Mouse (Mus musculus) adrenal gland, postnatal 25 days (tissue): ENCODE results near the gene Plp1. TPM values are rescaled to one million over a fixed set of nuclear protein-coding genes. Genes with fewer than 3 reads are reported as not detected.

Experiments
- DNase-seq: peaks from one replicate; pipeline ENCODE4 v3.0.0; 2021; ENCODE audit warnings: mixed read lengths
- long read RNA-seq: library from polyadenylated mRNA; stranded (forward); transcript quantifications from one replicate; pipeline ENCODE4 v2.0.0, GENCODE M21; 2021
- total RNA-seq: library from RNA; stranded (reverse); gene quantifications from 2 replicates; pipeline ENCODE4 v1.2.3, GENCODE M21; 2021

The Plp1 gene
- total RNA-seq: 7.0 and 8.4 TPM in 2 replicates
- long read RNA-seq, partial matches to known transcripts: 1 of 2 reads
- long read RNA-seq, other reads (novel, unspliced or antisense): 1 of 2 reads

DNA sequence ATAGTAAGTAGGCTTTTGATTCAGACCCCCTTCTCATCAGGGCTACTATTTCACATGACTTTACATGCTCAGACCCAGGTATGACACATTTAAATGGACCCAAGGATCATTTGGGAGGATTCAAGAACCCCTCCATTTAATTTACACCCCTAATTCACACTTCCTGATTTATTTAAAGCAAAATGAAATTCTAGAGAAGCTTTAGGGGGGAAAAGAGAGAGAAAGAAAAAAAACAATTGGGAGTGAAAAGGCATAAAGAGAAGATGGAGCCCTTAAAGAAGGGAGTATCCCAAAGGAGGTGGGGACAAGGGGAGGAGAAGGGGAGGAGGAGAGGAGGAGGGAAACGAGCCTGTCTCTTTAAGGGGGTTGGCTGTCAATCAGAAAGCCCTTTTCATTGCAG, at the start of gene Plp1:
TSS of gene Plp1 (plus strand) at position 301 of the 400 bp plus-strand sequence.
- no peak for DNase-seq

DNA sequence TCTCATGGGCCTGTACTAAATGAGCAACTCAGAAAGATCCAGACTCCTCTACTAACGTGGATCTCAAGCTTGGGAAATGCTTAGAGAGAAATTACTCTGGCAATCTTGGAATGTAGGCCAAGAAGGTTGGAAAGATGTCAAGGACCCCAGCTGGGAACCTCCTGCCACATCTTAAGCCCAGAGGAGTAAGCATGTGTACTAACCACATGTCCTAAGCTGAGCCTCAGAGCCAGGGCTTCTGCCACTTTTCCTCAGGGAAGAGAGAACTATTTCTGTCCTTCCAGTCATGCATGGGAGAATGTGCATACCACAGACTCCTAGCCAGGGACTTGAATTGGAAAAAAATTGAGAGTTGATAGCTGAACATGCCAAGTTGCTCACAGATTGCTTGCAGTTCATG, 49.4 kb upstream of the Plp1 start:
- no peak for DNase-seq

DNA sequence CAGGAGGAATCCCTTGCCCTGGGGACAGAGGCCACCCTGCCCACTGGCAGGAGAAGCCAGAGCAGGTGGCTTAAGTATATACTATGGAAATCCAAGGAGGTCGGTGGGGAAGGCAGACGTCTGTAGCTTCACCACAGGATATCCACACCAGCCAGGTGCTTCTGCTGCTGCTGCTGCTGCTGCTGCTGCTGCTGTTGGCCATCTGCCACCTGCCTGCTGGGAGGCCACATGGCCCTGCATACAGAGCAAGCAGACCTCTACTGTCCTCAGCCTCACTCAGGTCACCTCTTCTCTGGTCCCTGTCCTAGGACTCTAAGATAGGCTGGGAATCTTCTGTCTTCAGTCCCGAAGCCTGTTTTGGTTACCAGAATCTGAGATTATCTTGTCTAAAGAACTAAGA, 44.4 kb upstream of the Plp1 start:
- DNase-seq: no peak

DNA sequence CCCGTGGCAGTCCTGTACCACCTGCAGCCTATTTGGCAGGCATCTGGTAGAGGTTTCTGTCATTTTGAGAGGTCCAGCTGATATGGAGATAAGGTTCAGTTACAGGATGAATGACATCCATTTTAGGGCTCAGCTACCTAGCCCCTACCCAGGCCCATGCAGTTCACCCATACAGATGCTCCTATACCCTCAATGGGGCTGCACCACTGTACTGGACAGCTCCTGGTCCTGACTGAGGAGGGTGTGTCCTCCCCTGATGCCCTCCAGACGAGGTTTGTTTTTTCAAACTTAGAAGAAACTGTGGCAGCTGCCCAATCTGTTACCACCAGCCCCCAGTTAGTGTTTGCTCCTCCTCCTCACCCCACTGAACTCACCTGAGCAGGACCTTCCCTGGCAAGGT, 43.2 kb upstream of the Plp1 start:
- no peak for DNase-seq

DNA sequence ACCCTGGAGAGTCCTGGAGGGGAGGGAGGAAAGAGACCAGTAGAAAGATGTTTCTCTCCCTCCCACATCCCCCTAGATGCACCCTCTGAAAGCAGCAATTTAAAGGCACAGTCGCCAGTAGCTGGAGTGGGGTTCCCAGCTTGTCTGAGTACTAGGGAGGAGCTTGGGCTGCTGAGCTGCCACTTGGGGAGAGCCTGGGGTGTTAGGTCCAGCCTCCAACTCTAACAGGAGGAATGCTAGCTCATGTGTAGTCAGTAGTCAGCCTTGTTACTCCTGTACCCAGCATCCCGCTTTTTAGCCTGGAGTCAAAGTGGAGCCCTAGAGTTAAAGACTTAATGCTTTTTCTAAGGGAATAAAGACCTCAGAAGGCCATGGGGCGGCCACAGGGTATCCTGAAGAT, 42.4 kb upstream of the Plp1 start, which contains the start of gene Glra4:
TSS of gene Glra4 (minus strand) at position 101 of the 400 bp plus-strand sequence.
- no peak for DNase-seq

DNA sequence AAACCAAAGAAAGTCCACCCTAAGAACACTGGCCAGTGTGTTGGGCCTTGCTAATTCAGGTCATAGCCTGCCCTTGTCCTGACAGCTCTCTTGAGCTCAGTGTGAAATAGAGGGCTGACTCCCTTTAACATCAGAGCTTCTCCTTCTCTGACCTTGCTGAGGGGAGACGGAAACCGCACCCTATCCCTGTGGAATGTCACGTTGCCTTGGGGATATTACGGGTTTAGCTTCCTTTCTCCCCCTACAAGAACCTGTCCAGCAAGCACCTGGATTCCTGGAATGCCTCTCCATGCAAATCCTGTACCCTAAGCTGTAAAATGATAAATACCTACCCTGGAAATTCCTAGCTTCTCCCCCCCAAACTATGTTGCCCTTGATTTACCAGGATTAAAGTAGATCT, 33.0 kb upstream of the Plp1 start:
- DNase-seq: no peak

DNA sequence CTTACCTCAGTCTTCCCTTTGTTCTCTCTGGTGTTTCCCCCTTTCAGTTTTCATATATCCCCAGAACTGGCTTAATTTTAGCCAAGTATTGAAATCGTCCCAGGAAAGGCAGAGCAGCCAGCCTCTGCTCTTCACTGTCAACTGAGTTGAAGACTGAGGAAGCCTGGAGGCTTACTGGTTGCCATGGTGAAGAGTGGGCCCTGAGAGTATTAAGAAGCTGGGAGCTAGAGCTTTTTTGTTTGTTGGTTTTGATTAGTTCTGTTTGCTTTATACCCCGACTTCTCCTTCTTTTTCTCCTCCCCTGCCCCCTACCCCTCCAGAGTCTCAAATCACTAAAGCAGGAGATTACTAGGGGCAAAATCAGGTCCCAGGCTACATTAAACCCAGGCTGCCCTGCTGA, 25.2 kb upstream of the Plp1 start:
- DNase-seq: no peak

DNA sequence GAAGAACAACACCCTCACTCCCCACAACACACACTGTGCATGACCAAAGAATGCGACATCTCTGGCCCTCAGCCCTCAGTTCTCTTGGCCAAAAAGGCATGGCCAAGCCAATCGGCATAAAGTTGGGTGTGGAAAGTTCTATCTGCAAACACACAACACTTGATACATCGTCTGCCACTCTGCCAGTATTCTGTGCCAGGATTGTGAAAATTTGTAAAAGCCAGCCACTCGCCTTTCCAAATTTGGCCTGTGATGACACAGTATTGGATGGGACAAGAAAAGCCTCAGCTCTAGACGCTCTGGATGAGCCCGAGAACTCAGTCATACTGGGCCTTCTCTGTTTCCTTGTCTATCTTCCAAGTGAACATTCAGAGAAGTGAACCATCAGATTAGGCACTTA, 2.7 kb upstream of the Plp1 start:
- no peak for DNase-seq

DNA sequence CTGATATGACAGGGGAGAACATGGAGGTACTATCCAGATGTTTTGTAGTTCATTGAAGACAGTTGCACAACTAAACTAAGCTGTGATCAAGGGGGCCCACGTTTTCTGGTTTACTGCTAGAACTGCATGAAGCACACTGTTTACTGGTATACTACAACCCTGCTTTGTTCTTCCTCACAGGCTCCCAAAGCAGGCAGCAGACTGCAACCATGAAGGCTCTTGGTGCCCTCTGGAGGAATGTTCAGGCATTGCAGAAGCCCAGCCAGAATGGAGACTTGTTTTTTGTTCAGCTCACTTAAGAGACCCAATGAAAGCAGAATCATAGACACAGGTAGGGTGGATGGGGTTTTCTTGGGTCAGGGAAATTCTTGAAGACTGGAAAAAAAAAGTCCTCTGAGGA, 2.2 kb upstream of the Plp1 start:
- DNase-seq: peak; percentile 63

DNA sequence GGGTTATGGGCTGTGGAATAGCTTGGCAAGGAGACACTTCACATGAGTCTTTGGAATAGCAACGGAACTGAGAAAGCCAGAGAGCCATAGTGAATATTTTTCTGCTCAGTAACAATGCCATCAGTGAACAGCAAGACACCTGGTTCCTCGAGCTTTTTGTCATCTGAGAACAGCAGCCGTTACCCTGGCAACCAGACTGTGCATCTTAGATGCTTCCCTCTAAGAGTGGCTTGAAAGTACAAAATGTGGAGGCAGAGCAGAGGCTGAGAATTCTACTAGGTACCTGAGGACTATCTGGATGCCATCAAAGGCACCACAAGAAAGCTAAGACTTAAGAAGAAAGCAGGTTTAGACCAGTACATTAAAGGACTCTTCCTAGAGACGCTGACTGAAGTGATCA, 2.5 kb downstream of the Plp1 start:
- DNase-seq: no peak

DNA sequence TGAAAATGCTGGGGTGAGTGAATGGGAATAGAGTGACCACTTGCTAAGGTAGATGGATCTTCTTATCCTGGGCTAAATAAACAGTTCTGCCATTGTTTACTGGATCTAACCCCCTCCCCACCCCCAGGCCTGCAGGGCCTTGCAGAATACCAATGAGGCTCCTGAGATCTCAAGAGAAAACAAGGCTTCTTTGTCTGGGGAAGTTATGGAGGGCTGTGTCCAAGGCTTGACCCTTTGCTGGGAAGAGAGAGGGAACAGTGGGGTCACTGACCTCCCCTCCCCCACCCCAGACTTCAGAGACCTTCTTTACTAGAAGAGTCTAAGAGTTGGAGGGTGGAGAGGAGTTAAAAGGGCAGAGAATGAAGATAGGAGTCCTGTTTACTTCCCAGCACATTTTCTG, 6.1 kb downstream of the Plp1 start:
- no peak for DNase-seq

DNA sequence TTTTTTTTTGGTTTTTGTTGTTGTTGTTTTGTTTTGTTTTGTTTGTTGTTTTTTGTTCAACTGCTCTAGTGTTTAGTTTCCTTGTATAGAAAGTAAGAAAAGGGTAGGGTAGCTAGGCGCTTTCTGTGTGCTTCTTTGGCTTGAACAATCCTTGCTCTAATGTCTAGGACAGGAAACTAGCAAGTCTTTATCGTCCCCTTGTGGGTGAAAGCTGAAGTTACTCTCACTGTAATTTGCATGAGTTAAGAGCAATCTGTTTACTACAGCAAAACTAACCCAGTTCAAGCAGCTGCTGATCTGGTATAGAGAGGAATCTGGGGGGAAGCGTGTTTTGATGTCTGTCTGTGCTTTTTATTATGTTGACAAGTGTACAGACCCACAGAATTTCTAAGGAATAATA, 27.8 kb downstream of the Plp1 start:
- DNase-seq: no peak

DNA sequence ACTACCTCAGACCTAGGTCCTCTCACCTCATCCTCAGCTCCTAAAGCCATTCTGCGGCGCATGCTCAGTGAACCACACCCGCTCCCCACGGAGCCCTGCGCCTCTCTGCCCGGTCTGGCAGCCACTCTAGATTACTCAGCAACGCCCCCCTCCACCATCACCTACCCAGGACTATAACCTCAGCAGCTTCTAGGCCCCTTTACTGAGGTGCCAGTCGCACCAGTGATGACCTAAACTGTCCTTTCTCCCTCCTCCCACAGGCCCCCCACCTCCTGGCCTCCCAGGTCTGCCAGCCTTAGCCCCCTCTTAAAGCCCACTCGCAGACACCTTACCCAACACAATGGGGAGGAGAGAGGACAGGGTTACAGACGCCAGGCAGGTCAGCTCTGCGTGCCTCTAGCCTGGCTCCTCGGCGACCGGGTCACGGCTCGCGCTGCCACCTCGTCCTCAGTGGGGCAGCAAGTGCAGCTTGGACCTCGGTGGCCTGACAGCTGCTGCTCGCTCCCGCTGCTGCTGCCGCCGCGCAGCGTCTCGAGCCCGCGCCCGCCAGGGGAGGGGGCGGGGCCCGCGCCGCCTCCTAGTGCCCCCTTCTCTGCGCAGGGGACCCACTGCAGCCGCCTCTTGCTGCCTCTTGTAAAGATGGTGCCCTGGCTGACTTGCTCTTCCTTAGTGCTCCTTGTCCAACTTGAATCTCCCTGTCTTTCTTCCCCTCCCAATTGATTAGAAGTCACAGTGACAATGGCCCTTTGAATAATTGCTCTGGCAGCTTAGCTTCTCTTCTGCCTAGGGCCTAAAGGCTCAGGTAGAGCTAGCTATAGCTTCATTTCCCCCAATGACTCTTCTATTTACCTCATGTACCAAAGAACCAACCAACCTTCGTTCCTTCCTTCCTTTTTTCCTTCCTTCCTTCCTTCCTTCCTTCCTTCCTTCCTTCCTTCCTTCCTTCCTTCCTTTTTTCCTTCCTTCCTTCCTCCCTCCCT, 45.9 kb downstream of the Plp1 start, which contains the start of gene Rab9b:
TSS of gene Rab9b (minus strand) at position 695 of the 980 bp plus-strand sequence.
- DNase-seq: peak; percentile 30

Other genes starting within 250 kb of the Plp1 start
- gene Tceal3, start 231.8 kb upstream of the Plp1 start, total RNA-seq: 24.0 and 24.3 TPM in 2 replicates
- 8.2 and 10.1 TPM in 2 replicates for gene Tceal1, start 114.7 kb upstream of the Plp1 start, total RNA-seq
- gene Morf4l2, start 79.0 kb upstream of the Plp1 start, total RNA-seq: 257 and 345 TPM in 2 replicates
- gene Glra4, start 42.5 kb upstream of the Plp1 start, total RNA-seq: not detected in 2 replicates
- 0.24 and 0.61 TPM in 2 replicates for gene Rab9b, start 46.1 kb downstream of the Plp1 start, total RNA-seq
- gene H2bfm, start 104.7 kb downstream of the Plp1 start, total RNA-seq: not detected in 2 replicates
- gene Tmsb15b2, start 152.8 kb downstream of the Plp1 start, total RNA-seq: 15.4 and 16.3 TPM in 2 replicates
- gene Tmsb15l, start 154.2 kb downstream of the Plp1 start, total RNA-seq: 0.67 and 3.5 TPM in 2 replicates
- 1.8 and 3.2 TPM in 2 replicates for gene Tmsb15b1, start 154.2 kb downstream of the Plp1 start, total RNA-seq
- gene Zcchc18, start 170.5 kb downstream of the Plp1 start, total RNA-seq: 8.3 and 13.7 TPM in 2 replicates
- gene Slc25a53, start 215.6 kb downstream of the Plp1 start, total RNA-seq: 13.5 and 13.7 TPM in 2 replicates
- 6.3 and 7.2 TPM in 2 replicates for gene Fam199x, start 226.9 kb downstream of the Plp1 start, total RNA-seq